Mouse (Mus musculus): ENCODE results near the gene Smad9.

DNA sequence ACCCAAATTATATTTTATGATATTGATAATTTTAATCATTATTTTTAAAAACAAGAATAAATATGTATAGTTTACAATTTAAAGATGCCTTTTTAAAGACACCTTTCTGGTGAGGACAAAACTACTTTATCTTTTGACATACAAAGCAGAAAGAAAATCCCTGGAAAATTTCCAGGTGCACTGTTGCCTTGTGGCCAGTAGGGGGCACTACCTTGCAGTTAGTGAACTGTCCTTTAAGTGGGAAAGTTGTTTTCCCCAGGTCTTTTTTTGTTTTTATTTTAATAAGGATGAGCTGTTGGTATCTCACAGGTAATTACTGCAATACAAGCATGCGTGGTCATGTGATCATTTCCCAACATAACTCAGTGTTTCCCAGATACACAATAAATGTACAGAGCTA is 40.4 kb downstream of the Smad9 start:
- TF ChIP-seq MYOG (IDR thresholded peaks at IDR 0.05; ENCODE audit: control insufficient read depth in 1 of 3, insufficient read depth in 1 of 3, insufficient read length in 2 of 3, low read depth in 2 of 3) = no peak
- TF ChIP-seq MYOD1 (IDR thresholded peaks at IDR 0.05; ENCODE audit: control insufficient read depth in 1 of 3, insufficient read length in 2 of 3, low read depth in 2 of 3) = no peak
- no peak for TF ChIP-seq POLR2A (IDR thresholded peaks at IDR 0.05; ENCODE audit: insufficient read length, low read depth)
